Mouse (Mus musculus) kidney, postnatal 0 days (tissue): ENCODE measurements around the gene Sult6b1. TPM values are rescaled to one million over a fixed set of nuclear protein-coding genes. Genes with fewer than 3 reads are reported as not detected.

Experiments used
- ATAC-seq: fragments of 200-750 bp; cut with Nextera tagmentation; replicated peaks from 2 replicates; pipeline ENCODE4 v1.8.0; 2017; ENCODE audit warnings: low read depth, moderate number of reproducible peaks, moderate TSS enrichment, moderate library complexity; ENCODE audit not compliant: low FRiP score
- DNase-seq: peaks from one replicate; pipeline ENCODE4 v3.0.0-alpha.2; 2016; ENCODE audit warnings: low spot score
- H3K27ac ChIP-seq: fragments of 300-500 bp; sonication (generic); 2 replicates; pipeline ENCODE4 v1.5.1; 2014; ENCODE audit warnings: mild to moderate bottlenecking
- H3K27me3 ChIP-seq: fragments of 300-500 bp; sonication (generic); 2 replicates; pipeline ENCODE4 v1.6.1; 2014; ENCODE audit warnings: low read length, mixed read lengths; ENCODE audit not compliant: insufficient read depth
- H3K36me3 ChIP-seq: fragments of 300-500 bp; sonication (generic); 2 replicates; pipeline ENCODE4 v1.6.1; 2014; ENCODE audit warnings: low read length, mixed read lengths; ENCODE audit not compliant: insufficient read depth
- H3K4me1 ChIP-seq: fragments of 300-500 bp; sonication (generic); replicated peaks from 2 replicates; pipeline ENCODE4 v1.6.1; 2014; ENCODE audit warnings: antibody characterized with exemption, low read length, mixed read lengths; ENCODE audit not compliant: insufficient read depth
- H3K4me2 ChIP-seq: fragments of 300-500 bp; sonication (generic); 2 replicates; pipeline ENCODE4 v1.6.1; 2014; ENCODE audit warnings: mild to moderate bottlenecking, low read length, moderate library complexity, mixed read lengths
- H3K4me3 ChIP-seq: fragments of 300-500 bp; sonication (generic); replicated peaks from 2 replicates; pipeline ENCODE4 v1.5.1; 2014; ENCODE audit warnings: low read depth, low read length
- H3K9ac ChIP-seq: fragments of 300-500 bp; sonication (generic); 2 replicates; pipeline ENCODE4 v1.6.1; 2014; ENCODE audit warnings: low read depth, low read length
- H3K9me3 ChIP-seq: fragments of 300-500 bp; sonication (generic); replicated peaks from 2 replicates; pipeline ENCODE4 v1.6.1; 2016; ENCODE audit warnings: low read length, inconsistent platforms, mixed read lengths
- CTCF ChIP-seq: IDR thresholded peaks from 2 replicates; pipeline ENCODE4 v1.5.1; 2016; ENCODE audit warnings: antibody characterized with exemption, low read depth, mild to moderate bottlenecking, moderate library complexity
- WGBS: fragments of 180-500 bp; shearing (Covaris S2); extraction: QIAGEN DNeasy Blood & Tissue Kit; methylation state at CpG from one replicate; pipeline ENCODE4 v1.1.7; 2014; 5-methylcytosine and 5-hydroxymethylcytosine counted together
- polyA plus RNA-seq: library from polyadenylated mRNA; unstranded; fragments of >200 nt; fragmentation: Nextera tagmentation; extraction: Ambion mirVana; gene quantifications from 2 replicates; pipeline ENCODE4 v1.2.1, GENCODE M21; 2015

Gene Sult6b1
- polyA plus RNA-seq, 1 experiment from 2014 or later, result 0.25 TPM

DNA sequence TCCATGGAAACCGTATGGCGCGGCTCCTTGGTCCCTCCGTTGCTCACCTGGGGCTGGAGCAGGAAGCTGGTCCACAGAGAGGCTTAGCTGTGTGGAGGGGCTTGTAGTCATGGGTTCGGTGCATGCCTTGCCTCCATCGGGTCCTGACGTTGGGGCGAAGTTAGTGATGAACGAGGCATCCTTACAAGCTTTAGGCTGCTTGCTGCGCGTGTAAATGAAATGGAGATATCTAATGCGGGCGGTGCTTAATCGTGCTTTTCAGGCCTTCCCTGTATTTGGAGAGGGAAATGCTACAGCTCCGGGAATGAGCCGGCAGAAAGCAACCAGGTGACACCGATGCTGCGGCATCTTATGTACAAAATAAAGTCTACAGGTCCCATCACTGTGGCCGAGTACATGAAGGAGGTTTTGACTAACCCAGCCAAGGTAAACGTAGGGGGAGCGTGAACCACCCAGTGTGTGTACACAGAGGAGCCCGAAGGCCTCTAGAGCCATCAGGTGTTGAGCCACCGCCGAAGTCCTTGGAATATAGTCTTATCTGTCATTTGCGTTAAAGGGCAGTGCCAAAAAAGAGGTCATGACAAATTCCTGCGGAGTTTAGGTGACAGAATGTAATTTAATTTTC lies 30.5 kb upstream of the Sult6b1 start:
- Histone ChIP-seq H3K4me1 (peaks cover 11% of the 10 kb centered on the region; the same call in 1 of the 2 replicates), H3K4me3 (peak overlapping the region; percentile 89), H3K36me3 (peaks cover 28% of the 10 kb centered on the region), H3K27ac (no peak overlapping the region; the same call in 1 of the 2 replicates), H3K4me2 (peak overlapping the region; percentile 81), H3K9ac (peak overlapping the region; percentile 79), H3K27me3 (no peaks in the 10 kb centered on the region), H3K9me3 (no peaks in the 10 kb centered on the region)
- ATAC-seq, result 0 out of 2 replicates have a peak, but pooled peaks have one; percentile 1
- 10% methylated on average over 26 of the region's 26 CpGs for WGBS
- no peak for DNase-seq
- no peak for TF ChIP-seq CTCF

DNA sequence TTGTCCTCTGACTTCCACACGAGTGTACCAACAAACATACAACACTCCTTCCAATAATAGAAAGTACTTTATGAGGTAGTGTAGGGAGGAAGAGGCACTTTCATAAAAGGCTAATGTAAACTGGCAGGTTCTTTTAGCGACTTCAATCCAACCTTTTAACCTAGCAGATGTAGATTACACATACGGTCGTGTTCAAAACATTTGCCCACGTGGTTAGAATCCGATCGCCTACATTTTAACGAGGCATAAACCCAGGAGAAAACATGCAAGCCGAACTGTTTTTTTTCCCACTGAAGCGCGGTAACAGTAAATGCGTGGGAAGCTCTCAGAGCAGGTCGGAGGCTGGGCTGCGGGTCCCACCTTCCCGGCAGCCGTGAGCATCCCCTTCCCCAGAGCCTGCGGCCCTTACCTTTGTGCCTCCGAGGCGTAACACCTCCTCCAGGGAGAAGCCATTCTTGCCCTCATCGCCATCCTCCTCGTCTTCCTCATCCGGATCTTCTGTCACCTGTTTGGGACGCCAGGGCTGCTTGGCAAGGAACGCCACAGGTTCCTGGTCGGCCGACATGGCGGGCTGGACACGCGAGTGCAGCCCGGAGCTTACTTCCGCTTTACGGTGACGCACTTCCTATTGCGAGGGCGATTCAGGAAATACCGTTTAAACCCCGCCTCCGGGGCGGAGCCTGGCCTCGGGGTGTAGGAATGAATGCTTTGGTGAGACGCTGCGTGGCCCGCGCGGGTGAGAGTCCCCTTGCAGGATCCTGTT lies 29.9 kb upstream of the Sult6b1 start, which contains the start of the genes Cebpz and Ndufaf7:
Gene Cebpz, minus strand, starts transcription at position 601 of the 763 bp plus-strand sequence.
Gene Ndufaf7, plus strand, starts transcription at position 671 of the 763 bp plus-strand sequence.
- DNase-seq (peak; percentile 97), ATAC-seq (peak; percentile 99)
- Histone ChIP-seq H3K9me3 (no peaks in the 10 kb centered on the region), H3K4me2 (peak within 1 kb of the TSS; percentile 81), H3K27me3 (no peaks in the 10 kb centered on the region), H3K27ac (peak within 1 kb of the TSS; percentile 60; the same call in 1 of the 2 replicates), H3K36me3 (peaks cover 31% of the 10 kb centered on the region), H3K9ac (peak within 1 kb of the TSS; percentile 79), H3K4me1 (peaks cover 11% of the 10 kb centered on the region; the same call in 1 of the 2 replicates), H3K4me3 (peak within 1 kb of the TSS; percentile 89)
- TF ChIP-seq CTCF, result no peak
- WGBS, result under 1% methylated on average over 45 of the region's 45 CpGs

- H3K9me3 ChIP-seq, result no peaks in the 10 kb centered on the region
- DNase-seq, result no peak
- H3K27me3 ChIP-seq, result no peaks in the 10 kb centered on the region
- peaks cover 11% of the 10 kb centered on the region; the same call in 1 of the 2 replicates for H3K4me1 ChIP-seq
- TF ChIP-seq CTCF, result no peak
- WGBS, result 77% methylated on average over 2 of the region's 2 CpGs
- peak overlapping the region; percentile 79 for H3K9ac ChIP-seq
- peak overlapping the region; percentile 81 for H3K4me2 ChIP-seq
- ATAC-seq, result no peak
- H3K36me3 ChIP-seq, result peaks cover 37% of the 10 kb centered on the region
- H3K27ac ChIP-seq, result no peak overlapping the region
- H3K4me3 ChIP-seq, result peak overlapping the region; percentile 89
These were observed 29.1 kb upstream of the Sult6b1 start for GRCm38 (mm10) chr17:78935857-78936256.

- H3K9ac ChIP-seq, result 0 out of 2 replicates have a peak overlapping the region, but pooled peaks have one; percentile 75
- H3K4me3 ChIP-seq, result no peak overlapping the region; the same call in 1 of the 2 replicates
- TF ChIP-seq CTCF, result no peak
- ATAC-seq (no peak), DNase-seq (no peak)
- H3K27ac ChIP-seq, result no peak overlapping the region
- H3K4me1 ChIP-seq, result peaks cover 5% of the 10 kb centered on the region; the same call in 1 of the 2 replicates
- peaks cover 25% of the 10 kb centered on the region for H3K36me3 ChIP-seq
- H3K4me2 ChIP-seq, result peak overlapping the region; percentile 75
- H3K27me3 ChIP-seq, result no peaks in the 10 kb centered on the region
- no peaks in the 10 kb centered on the region for H3K9me3 ChIP-seq
- 39% methylated on average over 6 of the region's 6 CpGs for WGBS
These were observed 10.9 kb upstream of the Sult6b1 start for GRCm38 (mm10) chr17:78917696-78918095.

GRCm38 (mm10) chr17:78916899-78917298 lies 10.1 kb upstream of the Sult6b1 start:
- peak; percentile 26; the same call in 1 of the 2 replicates for ATAC-seq
- H3K4me2 ChIP-seq, result peak overlapping the region; percentile 75
- H3K36me3 ChIP-seq, result peaks cover 19% of the 10 kb centered on the region
- TF ChIP-seq CTCF, result no peak
- peak overlapping the region; percentile 59 for H3K4me3 ChIP-seq
- peak overlapping the region; percentile 89 for H3K27ac ChIP-seq
- under 1% methylated on average over 11 of the region's 11 CpGs for WGBS
- peak overlapping the region; percentile 75 for H3K9ac ChIP-seq
- H3K9me3 ChIP-seq, result no peaks in the 10 kb centered on the region
- DNase-seq, result peak; percentile 36
- no peaks in the 10 kb centered on the region for H3K27me3 ChIP-seq
- H3K4me1 ChIP-seq, result peaks cover 5% of the 10 kb centered on the region; the same call in 1 of the 2 replicates

DNA sequence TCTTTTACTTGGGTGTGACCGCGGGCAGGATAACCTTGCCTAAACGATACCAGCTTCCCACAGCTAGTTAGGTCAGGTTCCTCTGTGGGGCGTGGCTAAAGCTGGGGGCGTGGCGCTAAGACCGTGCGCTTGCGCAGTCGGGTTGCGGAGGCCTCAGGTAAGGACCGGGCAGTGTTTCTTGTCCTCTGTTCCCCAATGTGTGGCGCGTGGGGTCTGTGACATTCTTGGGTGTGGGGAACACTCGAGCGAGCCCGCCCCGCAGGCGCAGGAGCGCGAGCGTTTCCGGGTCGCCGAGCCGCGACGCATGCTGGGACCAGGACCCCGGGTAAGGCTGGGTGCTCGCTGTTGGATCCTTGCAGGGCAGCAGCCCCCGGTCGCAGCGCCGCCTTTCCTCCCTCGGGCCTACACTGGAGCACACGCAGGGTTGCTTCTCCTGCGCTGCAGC lies 9.6 kb upstream of the Sult6b1 start, which contains the start of gene Cebpzos:
Gene Cebpzos, plus strand, starts transcription at position 132 of the 445 bp plus-strand sequence.
- peak; percentile 8; the same call in 1 of the 2 replicates for TF ChIP-seq CTCF
- Histone ChIP-seq H3K4me1 (peaks cover 5% of the 10 kb centered on the region; the same call in 1 of the 2 replicates), H3K4me2 (peak within 1 kb of the TSS; percentile 75)

More for the DNA sequence above, 9.6 kb upstream of the Sult6b1 start, which contains the start of gene Cebpzos:
- peak within 1 kb of the TSS; percentile 89 for H3K27ac ChIP-seq
- DNase-seq (peak; percentile 82), ATAC-seq (peak; percentile 93)
- WGBS, result under 1% methylated on average over 37 of the region's 37 CpGs
- H3K9me3 ChIP-seq, result no peaks in the 10 kb centered on the region
- H3K9ac ChIP-seq, result peak within 1 kb of the TSS; percentile 75
- H3K36me3 ChIP-seq, result peaks cover 14% of the 10 kb centered on the region
- peak within 1 kb of the TSS; percentile 59 for H3K4me3 ChIP-seq
- no peaks in the 10 kb centered on the region for H3K27me3 ChIP-seq
